Mouse (Mus musculus) liver, embryonic 16.5 days (tissue): ENCODE data around the gene Snap25. TPM values are rescaled to one million over a fixed set of nuclear protein-coding genes. Genes with fewer than 3 reads are reported as not detected.

Source experiments
- ATAC-seq: fragments of 200-750 bp; cut with Nextera tagmentation; 2 replicates; pipeline ENCODE4 v1.8.0; 2017; ENCODE audit warnings: low read depth, mild to moderate bottlenecking, moderate number of reproducible peaks, moderate library complexity
- H3K27ac ChIP-seq: fragments of 300-500 bp; sonication (generic); 2 replicates; pipeline ENCODE4 v1.5.1; 2014; ENCODE audit warnings: mild to moderate bottlenecking, low read length
- H3K27me3 ChIP-seq: fragments of 300-500 bp; sonication (generic); 2 replicates; pipeline ENCODE4 v1.6.1; 2014; ENCODE audit warnings: low read depth, low read length, mixed read lengths; ENCODE audit not compliant: control insufficient read depth, insufficient read depth
- H3K36me3 ChIP-seq: fragments of 300-500 bp; sonication (generic); 2 replicates; pipeline ENCODE4 v1.6.1; 2014; ENCODE audit warnings: mild to moderate bottlenecking; ENCODE audit not compliant: control insufficient read depth, insufficient read depth
- H3K4me1 ChIP-seq: fragments of 300-500 bp; sonication (generic); 2 replicates; pipeline ENCODE4 v1.6.1; 2014; ENCODE audit warnings: low read depth, low read length, mixed read lengths; ENCODE audit not compliant: control insufficient read depth
- H3K4me2 ChIP-seq: fragments of 300-500 bp; sonication (generic); 2 replicates; pipeline ENCODE4 v1.6.1; 2014; ENCODE audit warnings: low read depth, low read length, mixed read lengths
- H3K4me3 ChIP-seq: fragments of 300-500 bp; sonication (generic); 2 replicates; pipeline ENCODE4 v1.5.1; 2014; ENCODE audit warnings: low read depth, mild to moderate bottlenecking, low read length
- H3K9ac ChIP-seq: fragments of 300-500 bp; sonication (generic); 2 replicates; pipeline ENCODE4 v1.6.1; 2014; ENCODE audit warnings: low read depth, low read length
- H3K9me3 ChIP-seq: fragments of 300-500 bp; sonication (generic); replicated peaks from 2 replicates; pipeline ENCODE4 v1.6.1; 2016; ENCODE audit warnings: low read length; ENCODE audit not compliant: control insufficient read depth
- WGBS: fragments of 180-500 bp; shearing (Covaris S2); extraction: QIAGEN DNeasy Blood & Tissue Kit; methylation state at CpG from one replicate; pipeline ENCODE4 v1.1.7; 2014; ENCODE audit not compliant: insufficient replicate concordance; 5-methylcytosine and 5-hydroxymethylcytosine counted together
- polyA plus RNA-seq: library from polyadenylated mRNA; unstranded; fragments of >200 nt; fragmentation: Nextera tagmentation; extraction: Ambion mirVana; gene quantifications from 2 replicates; pipeline ENCODE4 v1.2.1, GENCODE M21; 2015

Snap25 gene
- polyA plus RNA-seq, 1 experiment from 2014 or later, result 0.07 TPM

- Histone ChIP-seq H3K36me3 (no peaks in the 10 kb centered on the region), H3K9me3 (no peaks in the 10 kb centered on the region), H3K27ac (peak overlapping the region; percentile 55; the same call in 1 of the 2 replicates), H3K9ac (peak overlapping the region; percentile 34; the same call in 1 of the 2 replicates), H3K4me1 (no peaks in the 10 kb centered on the region), H3K27me3 (peaks cover 9% of the 10 kb centered on the region), H3K4me3 (peak overlapping the region; percentile 54), H3K4me2 (peak overlapping the region; percentile 61)
- WGBS, result 3% methylated on average over 39 of the region's 44 CpGs
- peak; percentile 74 for ATAC-seq
These were observed 34.7 kb upstream of the Snap25 start for GRCm38 (mm10) chr2:136678321-136679161.

GRCm38 (mm10) chr2:136679280-136680221 is 33.7 kb upstream of the Snap25 start:
- 1% methylated on average over 24 of the region's 24 CpGs for WGBS
- ATAC-seq, result peak; percentile 78
- Histone ChIP-seq H3K9ac (no peak overlapping the region), H3K4me3 (peak overlapping the region; percentile 54), H3K36me3 (no peaks in the 10 kb centered on the region), H3K27me3 (peaks cover 9% of the 10 kb centered on the region), H3K9me3 (no peaks in the 10 kb centered on the region), H3K4me1 (no peaks in the 10 kb centered on the region), H3K27ac (peak overlapping the region; percentile 33), H3K4me2 (peak overlapping the region; percentile 61)

DNA sequence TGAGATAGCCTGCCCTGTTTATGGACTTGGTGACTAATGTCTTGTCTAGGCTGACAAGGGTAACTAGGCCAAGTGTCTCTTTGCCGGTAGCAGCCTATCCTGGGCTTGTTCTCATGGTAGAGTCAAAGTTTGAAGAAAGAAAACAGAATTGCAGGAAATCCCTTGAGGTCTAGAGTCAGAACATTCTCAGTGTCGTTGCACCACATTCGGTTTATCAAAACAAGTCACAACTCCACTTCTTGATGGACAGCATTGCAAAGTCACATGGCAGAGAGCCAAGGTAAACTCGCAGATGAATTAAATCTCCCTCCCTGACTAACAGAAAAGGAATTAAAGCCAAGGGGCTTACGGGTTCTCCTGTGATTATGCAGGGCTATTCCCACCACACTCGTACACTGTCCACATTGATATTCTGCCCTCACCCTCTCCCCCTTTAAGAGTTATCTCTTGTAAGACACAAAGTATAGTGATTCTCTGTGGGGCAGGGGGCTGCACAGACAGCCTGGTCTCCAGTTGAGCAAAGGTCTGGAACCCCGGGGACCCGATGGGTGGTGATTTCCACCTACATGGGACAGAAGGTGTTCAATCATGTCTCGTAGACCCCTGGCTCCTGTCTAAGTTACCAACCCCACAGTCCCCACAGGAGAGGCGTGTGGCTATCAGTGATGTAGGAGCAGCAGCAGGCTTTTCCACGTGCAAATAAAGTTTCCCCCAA is 30.9 kb upstream of the Snap25 start:
- H3K27me3 ChIP-seq, result peaks cover 9% of the 10 kb centered on the region
- H3K9ac ChIP-seq, result no peak overlapping the region
- H3K27ac ChIP-seq, result no peak overlapping the region
- WGBS, result 57% methylated on average over 11 of the region's 11 CpGs
- H3K4me3 ChIP-seq, result no peak overlapping the region
- no peaks in the 10 kb centered on the region for H3K36me3 ChIP-seq
- no peak overlapping the region for H3K4me2 ChIP-seq
- no peak for ATAC-seq
- H3K4me1 ChIP-seq, result no peaks in the 10 kb centered on the region
- no peaks in the 10 kb centered on the region for H3K9me3 ChIP-seq

- no peak overlapping the region for H3K4me3 ChIP-seq
- no peak for ATAC-seq
- H3K4me1 ChIP-seq, result no peaks in the 10 kb centered on the region
- no peak overlapping the region for H3K9ac ChIP-seq
- no peak overlapping the region for H3K4me2 ChIP-seq
- H3K27me3 ChIP-seq, result no peaks in the 10 kb centered on the region
- 58% methylated on average over 3 of the region's 3 CpGs for WGBS
- H3K9me3 ChIP-seq, result no peaks in the 10 kb centered on the region
- no peaks in the 10 kb centered on the region for H3K36me3 ChIP-seq
- H3K27ac ChIP-seq, result no peak overlapping the region
These were observed 27.1 kb upstream of the Snap25 start for GRCm38 (mm10) chr2:136686195-136686594.

- Histone ChIP-seq H3K27me3 (no peaks in the 10 kb centered on the region), H3K36me3 (no peaks in the 10 kb centered on the region), H3K4me1 (no peaks in the 10 kb centered on the region), H3K9me3 (no peaks in the 10 kb centered on the region), H3K27ac (no peak overlapping the region), H3K4me2 (no peak overlapping the region), H3K9ac (no peak overlapping the region), H3K4me3 (no peak overlapping the region)
- no peak for ATAC-seq
- WGBS, result 59% methylated on average over 4 of the region's 4 CpGs
These were observed 25.9 kb upstream of the Snap25 start for GRCm38 (mm10) chr2:136687316-136687715.

GRCm38 (mm10) chr2:136689476-136689875 is 23.8 kb upstream of the Snap25 start:
- ATAC-seq, result no peak
- no peaks in the 10 kb centered on the region for H3K27me3 ChIP-seq
- H3K4me3 ChIP-seq, result no peak overlapping the region
- H3K4me2 ChIP-seq, result no peak overlapping the region
- 49% methylated on average over 4 of the region's 4 CpGs for WGBS
- no peaks in the 10 kb centered on the region for H3K36me3 ChIP-seq
- no peak overlapping the region for H3K27ac ChIP-seq
- H3K9ac ChIP-seq, result no peak overlapping the region
- no peaks in the 10 kb centered on the region for H3K4me1 ChIP-seq
- H3K9me3 ChIP-seq, result no peaks in the 10 kb centered on the region

DNA sequence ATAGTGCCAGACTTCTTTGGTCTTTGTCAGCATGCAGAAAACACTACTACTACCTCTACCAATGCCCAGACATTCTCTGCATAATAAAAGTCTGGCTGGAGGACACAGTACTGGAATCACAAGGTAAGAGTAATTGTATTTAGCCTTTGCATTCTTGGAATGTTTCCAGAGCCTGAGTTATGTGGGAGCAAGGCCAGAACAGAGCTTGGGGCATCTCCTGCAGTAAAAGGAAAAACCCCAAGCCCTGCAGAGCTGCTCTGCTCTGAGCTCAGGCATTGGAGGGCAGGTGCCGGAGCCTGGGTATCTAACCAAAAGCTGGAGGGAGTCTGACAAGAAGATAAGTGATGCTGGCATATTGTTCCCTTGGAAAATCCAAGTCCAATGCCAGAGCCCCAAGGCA is 21.6 kb upstream of the Snap25 start:
- no peak for ATAC-seq
- H3K9ac ChIP-seq, result no peak overlapping the region
- no peaks in the 10 kb centered on the region for H3K27me3 ChIP-seq
- 70% methylated on average over 1 of the region's 1 CpGs for WGBS
- H3K4me1 ChIP-seq, result no peaks in the 10 kb centered on the region
- no peak overlapping the region for H3K27ac ChIP-seq
- no peak overlapping the region for H3K4me2 ChIP-seq
- H3K36me3 ChIP-seq, result no peaks in the 10 kb centered on the region
- no peaks in the 10 kb centered on the region for H3K9me3 ChIP-seq
- no peak overlapping the region for H3K4me3 ChIP-seq

DNA sequence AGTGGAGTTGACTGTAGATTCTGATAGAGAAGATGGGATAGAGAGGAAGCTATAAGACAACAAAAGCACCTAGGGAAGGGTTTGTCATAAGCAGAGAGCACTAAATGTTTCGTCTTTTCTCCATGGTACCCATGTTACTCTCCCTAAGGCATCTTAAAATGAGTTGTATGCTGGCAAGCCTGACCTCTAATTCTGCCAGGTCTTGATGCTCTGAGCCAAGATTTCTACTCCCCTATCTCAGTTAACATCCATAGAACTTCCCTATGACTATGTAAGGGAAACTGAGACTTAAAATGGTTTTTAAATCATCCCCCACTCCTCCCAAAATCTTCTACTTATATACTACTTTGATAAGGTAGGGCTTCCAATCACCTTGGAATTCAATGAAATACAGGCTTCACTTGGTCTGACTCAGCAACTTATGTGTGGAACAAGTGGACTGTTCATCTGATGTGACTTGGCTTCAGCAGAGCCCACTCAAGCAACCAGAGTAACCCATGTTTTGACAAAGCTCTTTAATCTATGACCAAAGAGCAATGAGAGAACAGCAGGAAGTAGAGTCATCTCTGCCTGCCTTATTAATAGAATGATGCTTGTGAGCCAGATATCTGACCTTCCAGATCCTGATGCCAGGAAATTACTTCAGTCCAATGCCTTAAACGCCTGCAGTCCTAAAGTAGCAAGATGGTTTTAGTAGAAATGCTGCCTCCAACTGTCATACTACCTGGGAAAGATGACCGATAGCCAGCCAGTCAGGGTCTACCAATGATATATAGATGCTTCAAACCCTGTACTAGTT is 13.6 kb upstream of the Snap25 start:
- no peak overlapping the region for H3K27ac ChIP-seq
- no peaks in the 10 kb centered on the region for H3K27me3 ChIP-seq
- H3K9me3 ChIP-seq, result no peaks in the 10 kb centered on the region
- H3K4me1 ChIP-seq, result no peaks in the 10 kb centered on the region
- 38% methylated on average over 3 of the region's 3 CpGs for WGBS
- H3K4me2 ChIP-seq, result no peak overlapping the region
- H3K9ac ChIP-seq, result no peak overlapping the region
- H3K4me3 ChIP-seq, result no peak overlapping the region
- ATAC-seq, result no peak
- no peaks in the 10 kb centered on the region for H3K36me3 ChIP-seq
